Mouse (Mus musculus) ES-Bruce4 (cell line): ENCODE measurements around the gene Kcnj6. TPM values are rescaled to one million over a fixed set of nuclear protein-coding genes. Genes with fewer than 3 reads are reported as not detected.

ENCODE experiments used
- H3K27ac ChIP-seq: 2 replicates; pipeline ENCODE4 v1.5.1; 2012; ENCODE audit warnings: low read length, inconsistent platforms; ENCODE audit not compliant: insufficient read depth
- H3K27me3 ChIP-seq: 2 replicates; pipeline ENCODE4 v1.6.1; 2012; ENCODE audit warnings: mild to moderate bottlenecking, low read length, inconsistent platforms; ENCODE audit not compliant: control insufficient read depth, poor library complexity, insufficient read depth, severe bottlenecking
- H3K36me3 ChIP-seq: 2 replicates; pipeline ENCODE4 v1.6.1; 2012; ENCODE audit warnings: inconsistent platforms, mild to moderate bottlenecking, low read length, moderate library complexity; ENCODE audit not compliant: control insufficient read depth, poor library complexity, insufficient read depth, severe bottlenecking
- H3K4me1 ChIP-seq: one replicate; pipeline ENCODE4 v1.8.1; 2011; ENCODE audit warnings: low read length; ENCODE audit not compliant: control insufficient read depth, insufficient read depth
- H3K4me3 ChIP-seq: 2 replicates; pipeline ENCODE4 v1.5.1; 2011; ENCODE audit warnings: low read depth, mild to moderate bottlenecking, low read length
- H3K9ac ChIP-seq: 2 replicates; pipeline ENCODE4 v1.6.1; 2012; ENCODE audit warnings: low read depth, mild to moderate bottlenecking, inconsistent platforms; ENCODE audit not compliant: poor library complexity, severe bottlenecking
- H3K9me3 ChIP-seq: replicated peaks from 2 replicates; pipeline ENCODE4 v1.6.1; 2012; ENCODE audit warnings: mild to moderate bottlenecking, low read length, inconsistent platforms; ENCODE audit not compliant: control insufficient read depth, poor library complexity, insufficient read depth, severe bottlenecking
- CTCF ChIP-seq: IDR thresholded peaks from one replicate; pipeline ENCODE4 v1.8.1; 2011; ENCODE audit warnings: low read depth, low read length
- EP300 ChIP-seq: IDR thresholded peaks from 2 replicates; pipeline ENCODE4 v1.6.1; 2011; ENCODE audit warnings: low read depth, low read length; ENCODE audit not compliant: insufficient read depth
- POLR2A ChIP-seq: IDR thresholded peaks from one replicate; pipeline ENCODE4 v1.8.1; 2011; ENCODE audit warnings: low read length; ENCODE audit not compliant: insufficient read depth
- polyA plus RNA-seq: library from polyadenylated mRNA; stranded (reverse); fragments of >200 nt; gene quantifications from 2 replicates; pipeline ENCODE4 v1.2.4, GENCODE M21; 2011; ENCODE audit warnings: low read depth; ENCODE audit not compliant: missing spikeins, insufficient read depth, insufficient read length

Gene Kcnj6
- polyA plus RNA-seq, 1 experiment = not detected

- Histone ChIP-seq H3K27ac (no peak overlapping the region), H3K4me3 (no peak overlapping the region), H3K9me3 (no peaks in the 10 kb centered on the region), H3K36me3 (no peaks in the 10 kb centered on the region), H3K9ac (no peak overlapping the region), H3K27me3 (no peaks in the 10 kb centered on the region), H3K4me1 (no peaks in the 10 kb centered on the region)
- TF ChIP-seq EP300 = no peak
- no peak for TF ChIP-seq POLR2A
- TF ChIP-seq CTCF = no peak
Measured at GRCm38 (mm10) chr16:94863475-94863874, 134.0 kb downstream of the Kcnj6 start.

GRCm38 (mm10) chr16:94855990-94856389 is 141.5 kb downstream of the Kcnj6 start:
- Histone ChIP-seq H3K27ac (no peak overlapping the region), H3K4me1 (peaks cover 9% of the 10 kb centered on the region), H3K9me3 (no peaks in the 10 kb centered on the region), H3K36me3 (no peaks in the 10 kb centered on the region), H3K4me3 (no peak overlapping the region), H3K27me3 (no peaks in the 10 kb centered on the region), H3K9ac (no peak overlapping the region)
- TF ChIP-seq EP300 (0 out of 2 replicates have a peak, but pooled peaks have one; percentile 58), CTCF (no peak)

- TF ChIP-seq POLR2A (no peak), EP300 (no peak), CTCF (no peak)
- H3K4me1 ChIP-seq = peaks cover 11% of the 10 kb centered on the region
- no peak overlapping the region for H3K27ac ChIP-seq
- H3K27me3 ChIP-seq = no peaks in the 10 kb centered on the region
- no peak overlapping the region for H3K4me3 ChIP-seq
- no peak overlapping the region for H3K9ac ChIP-seq
- H3K9me3 ChIP-seq = no peaks in the 10 kb centered on the region
- H3K36me3 ChIP-seq = no peaks in the 10 kb centered on the region
Measured at GRCm38 (mm10) chr16:94852407-94853160, 144.9 kb downstream of the Kcnj6 start.

GRCm38 (mm10) chr16:94850393-94850792 is 147.1 kb downstream of the Kcnj6 start:
- H3K36me3 ChIP-seq = no peaks in the 10 kb centered on the region
- no peak overlapping the region for H3K9ac ChIP-seq
- no peaks in the 10 kb centered on the region for H3K9me3 ChIP-seq
- H3K4me1 ChIP-seq = peaks cover 11% of the 10 kb centered on the region
- H3K27me3 ChIP-seq = no peaks in the 10 kb centered on the region
- TF ChIP-seq POLR2A (no peak), CTCF (no peak), EP300 (no peak)
- H3K4me3 ChIP-seq = no peak overlapping the region
- no peak overlapping the region for H3K27ac ChIP-seq

GRCm38 (mm10) chr16:94845996-94846395 is 151.5 kb downstream of the Kcnj6 start:
- Histone ChIP-seq H3K27ac (no peak overlapping the region), H3K4me1 (peaks cover 2% of the 10 kb centered on the region), H3K9ac (no peak overlapping the region), H3K9me3 (no peaks in the 10 kb centered on the region), H3K36me3 (no peaks in the 10 kb centered on the region), H3K27me3 (no peaks in the 10 kb centered on the region), H3K4me3 (no peak overlapping the region)
- no peak for TF ChIP-seq EP300

GRCm38 (mm10) chr16:94844769-94845168 is 152.7 kb downstream of the Kcnj6 start:
- H3K9ac ChIP-seq = no peak overlapping the region
- TF ChIP-seq EP300 (no peak), CTCF (no peak), POLR2A (no peak)
- no peaks in the 10 kb centered on the region for H3K4me1 ChIP-seq
- no peak overlapping the region for H3K27ac ChIP-seq
- no peak overlapping the region for H3K4me3 ChIP-seq
- no peaks in the 10 kb centered on the region for H3K27me3 ChIP-seq
- no peaks in the 10 kb centered on the region for H3K36me3 ChIP-seq
- H3K9me3 ChIP-seq = no peaks in the 10 kb centered on the region
